Mouse (Mus musculus) T-helper 17 cell (primary cell): ENCODE measurements at regions not wholly inside any gene's neighbourhood (a gene's known extent, or its start where the extent isn't known, plus 50 kb on each side); places are given as distances from the start of the nearest gene placed in this dataset.

ENCODE experiments used
- in situ Hi-C, 2 experiments: fragments of 300-600 bp; cut with MboI, MseI; formaldehyde crosslinking; loops; 1 replicate in 1 of 2; 2 replicates in 1 of 2; pipeline ENCODE4 v1.15.1; 2025; ENCODE audit warnings: high pct_unique_total_duplicates in 2 of 2

DNA sequence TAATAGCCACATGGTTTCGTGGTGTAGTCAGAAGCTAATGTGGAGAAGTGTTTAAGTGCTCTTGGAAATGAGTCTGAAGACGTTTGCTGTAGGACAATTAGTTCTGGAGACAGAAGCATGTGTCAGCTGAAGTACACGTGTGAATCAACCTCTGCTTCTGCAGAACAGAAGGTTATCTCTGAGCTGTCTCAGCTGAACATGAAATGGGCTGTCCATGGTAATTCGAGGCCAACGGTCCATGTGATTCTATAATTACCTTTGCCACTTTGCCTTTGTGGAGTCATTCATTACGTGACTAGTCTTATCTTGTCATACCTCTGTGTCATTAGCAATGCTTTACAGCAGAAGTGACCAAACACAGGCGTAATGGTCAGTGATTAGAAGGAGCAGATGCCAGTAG, 295.6 kb upstream of the Veph1 start:
- in situ Hi-C loops, result no loop called here

DNA sequence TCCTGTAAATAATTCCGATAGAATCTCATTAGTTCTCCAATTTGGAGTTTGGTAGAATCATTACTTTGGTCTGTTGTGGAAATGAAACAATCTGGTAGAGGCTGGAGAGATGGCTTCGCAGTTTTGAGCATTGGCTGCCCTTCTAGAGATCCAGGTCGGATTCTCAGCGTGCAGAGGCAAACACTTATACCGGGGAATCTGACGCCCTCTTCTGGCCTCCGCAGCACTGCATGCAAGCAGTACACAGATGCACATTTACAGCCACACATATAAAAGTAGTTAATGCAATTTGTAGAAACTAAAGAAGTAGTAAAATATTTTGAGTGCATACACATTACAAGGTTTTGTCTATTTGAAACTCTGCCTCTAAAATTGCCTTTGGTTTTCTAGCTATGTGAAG, 294.1 kb upstream of the Veph1 start:
- in situ Hi-C loops, result no loop called here

DNA sequence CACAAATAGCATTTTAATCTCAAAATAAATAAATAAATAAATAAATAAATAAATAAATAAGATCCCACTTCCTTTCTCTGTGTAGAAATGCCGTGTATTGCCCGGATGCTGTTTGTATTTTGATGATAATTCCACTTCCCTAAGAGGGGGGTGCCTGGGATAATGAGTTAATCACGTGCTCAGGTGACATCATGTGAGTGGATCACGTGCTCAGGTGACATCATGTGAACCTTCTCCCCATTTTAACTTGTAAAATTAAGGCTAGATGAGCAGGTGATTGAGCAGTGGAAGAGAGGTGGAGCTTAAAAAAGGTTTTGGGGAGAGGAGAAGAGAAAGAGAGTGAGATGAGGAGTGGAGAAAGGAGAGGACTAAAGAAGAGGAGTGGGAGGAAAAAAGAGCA, 292.8 kb upstream of the Veph1 start:
- in situ Hi-C loops, result no loop called here

DNA sequence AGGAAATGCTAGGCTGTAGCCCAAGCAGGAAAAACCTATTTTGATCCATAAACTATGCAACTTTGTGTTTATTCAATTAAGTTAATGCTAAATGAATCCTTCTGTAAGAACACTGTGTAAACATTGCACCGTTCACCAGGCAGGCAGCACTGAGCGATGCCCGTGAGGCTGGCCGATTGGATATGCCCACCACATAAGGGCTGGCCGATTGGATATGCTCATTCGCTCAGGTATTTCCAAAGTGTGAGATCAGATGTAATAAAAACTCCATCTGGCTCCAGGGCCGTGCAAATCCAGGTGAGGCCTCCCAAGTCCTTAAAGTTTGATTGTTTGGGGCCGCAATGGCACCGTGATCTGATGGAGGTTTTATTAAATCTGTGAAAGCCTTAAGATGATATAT, 288.2 kb upstream of the Veph1 start:
- in situ Hi-C loops, result no loop called here

DNA sequence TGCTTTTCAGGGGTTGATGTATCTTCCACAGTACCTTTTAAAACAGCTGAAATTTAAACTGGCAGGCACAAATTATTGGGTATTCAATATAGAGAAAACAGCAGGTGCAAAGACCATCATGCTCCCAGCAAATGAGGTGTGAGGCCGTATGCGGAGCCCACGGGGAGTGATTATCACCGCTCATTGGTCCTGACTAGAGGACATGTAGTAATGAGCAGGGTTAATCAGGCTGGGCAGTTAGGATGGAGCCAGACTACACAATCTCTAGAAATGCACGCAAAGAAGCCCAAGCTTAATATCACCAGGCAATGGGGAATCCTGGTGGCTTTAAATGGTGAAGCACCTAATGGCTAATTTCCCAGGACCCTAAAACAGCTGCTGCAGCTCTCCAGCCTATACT, 287.5 kb upstream of the Veph1 start:
- in situ Hi-C loops, result no loop called here

DNA sequence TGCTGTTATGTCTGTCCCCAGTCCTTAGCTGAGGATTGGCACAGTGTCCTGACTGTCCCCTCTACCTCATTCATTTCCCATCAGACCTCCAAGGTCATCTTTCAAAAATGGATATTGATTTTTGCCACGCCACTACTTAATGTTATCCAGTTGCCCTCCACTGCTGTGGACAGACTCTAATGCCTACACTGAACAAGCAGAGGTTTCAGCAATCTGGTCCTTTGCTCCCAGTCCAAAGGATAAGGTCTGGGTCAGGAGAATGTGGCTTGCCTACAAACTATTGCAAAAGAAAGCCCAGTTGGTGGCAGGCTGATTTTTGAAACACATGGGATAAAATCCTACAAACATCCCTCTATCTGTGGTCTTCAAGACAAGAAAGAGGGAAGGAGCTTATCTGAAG, 280.0 kb upstream of the Veph1 start:
- in situ Hi-C loops, result no loop called here

DNA sequence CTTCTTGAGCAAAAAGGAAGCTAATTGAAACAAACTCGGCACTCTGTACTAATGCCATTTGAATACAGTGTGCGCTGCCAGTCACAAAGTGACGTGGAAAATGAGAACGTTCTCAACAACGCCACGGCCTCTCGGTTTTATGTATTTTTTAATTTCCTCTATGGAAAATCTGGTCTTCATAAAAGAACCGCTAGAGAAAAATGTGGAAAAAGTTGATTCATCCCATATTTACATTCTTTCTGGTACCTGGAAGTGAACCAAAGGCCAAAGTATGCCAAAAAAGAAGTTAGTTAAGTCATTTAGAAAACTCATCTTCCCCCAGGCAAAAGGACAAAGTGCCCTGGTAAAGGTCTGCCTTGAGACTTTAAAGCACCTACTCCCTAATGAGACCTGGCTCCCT, 277.7 kb upstream of the Veph1 start:
- in situ Hi-C loops, result no loop called here

DNA sequence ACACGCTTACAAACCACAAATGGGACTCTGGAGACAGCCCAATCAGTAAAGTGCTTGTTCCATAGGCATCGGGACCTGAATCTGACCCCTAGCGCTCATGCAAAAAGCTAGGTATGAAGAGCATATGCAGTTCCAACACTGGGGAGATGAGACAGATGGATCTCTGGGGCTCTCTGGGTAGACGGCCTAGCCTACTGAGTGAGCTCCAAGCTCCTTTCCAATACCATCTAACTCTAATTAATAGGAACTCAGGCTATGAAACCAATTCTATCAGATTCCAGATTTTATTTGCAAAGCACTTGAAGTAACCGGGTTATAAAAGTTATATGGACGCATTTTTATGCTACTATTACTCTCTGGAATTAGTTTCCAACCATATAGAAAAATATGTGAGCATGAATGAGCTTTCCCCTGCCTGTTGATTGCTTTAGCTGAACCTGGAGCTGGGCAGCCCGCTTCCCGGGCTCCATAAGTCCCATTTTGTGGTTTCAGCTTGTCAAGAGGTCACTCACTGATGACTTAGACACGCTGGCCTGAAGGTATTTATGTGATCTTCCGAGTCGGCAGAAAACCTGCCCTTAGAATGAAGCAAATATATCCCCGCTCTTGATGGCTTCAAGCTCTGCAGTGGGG, 276.4 kb upstream of the Veph1 start:
- in situ Hi-C loops, result no loop called here

DNA sequence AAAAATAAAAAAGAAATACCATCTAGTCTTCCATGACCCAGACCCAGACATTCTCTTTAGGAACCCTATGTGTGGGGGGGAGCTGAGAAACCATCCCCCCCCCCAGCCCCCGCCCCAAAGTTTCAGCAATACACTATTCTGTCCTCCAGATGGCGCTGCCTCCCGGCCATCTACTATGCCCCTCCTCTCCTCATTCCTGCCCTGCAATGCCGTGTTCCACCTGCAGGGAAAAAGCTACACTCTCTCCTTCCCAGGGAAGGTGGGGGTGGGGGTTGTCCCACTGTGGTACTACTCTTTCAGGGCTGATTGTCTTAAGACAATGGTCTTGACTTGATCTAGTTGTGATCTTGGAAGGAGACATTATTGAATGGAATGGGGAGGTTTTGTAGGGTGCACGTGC, 273.7 kb upstream of the Veph1 start:
- in situ Hi-C loops, result no loop called here

DNA sequence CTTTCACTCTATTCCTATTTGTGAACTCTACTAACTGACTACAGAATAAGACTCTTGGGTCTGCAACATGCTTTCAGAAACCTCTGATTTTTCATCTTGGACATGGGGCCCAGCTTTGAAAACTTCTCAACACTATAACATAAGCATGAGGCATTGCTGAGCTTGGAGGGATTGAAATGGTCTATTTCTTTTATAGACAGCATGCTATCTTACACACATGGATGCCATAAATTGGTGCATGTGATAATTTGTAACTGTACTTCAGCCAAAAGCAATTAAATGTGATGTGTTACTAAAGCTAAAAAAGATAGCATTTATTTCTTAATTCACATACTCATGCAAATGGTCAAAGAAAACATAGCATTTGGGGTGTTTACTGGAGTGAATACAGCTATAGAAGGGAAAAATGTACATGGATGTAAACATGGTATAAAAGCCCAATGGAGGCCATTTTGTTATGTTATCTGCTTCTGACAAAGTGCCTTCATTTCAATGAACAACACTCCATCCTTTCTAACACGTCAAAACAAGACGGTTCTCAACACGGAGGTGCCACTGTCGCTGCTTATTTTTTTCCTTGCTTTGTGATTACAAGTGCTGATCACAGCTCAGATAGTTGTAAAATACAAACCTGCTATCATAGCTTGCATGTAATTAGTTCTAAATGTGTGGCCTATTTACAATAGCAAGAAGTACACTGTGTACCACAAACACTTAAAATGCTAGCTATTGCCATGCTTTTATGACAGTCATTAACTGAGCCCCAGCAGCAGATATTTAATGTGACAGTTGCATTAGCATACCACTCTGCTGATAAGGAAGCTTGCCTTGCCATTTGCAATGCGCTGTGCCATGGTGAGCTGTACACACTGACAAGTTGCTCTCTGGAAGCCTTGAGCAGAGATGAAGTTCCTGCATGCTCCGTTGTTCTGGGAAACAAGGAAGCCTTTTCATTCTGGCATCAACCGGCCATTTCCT, 267.9 kb upstream of the Veph1 start:
- in situ Hi-C loops, result no loop called here

DNA sequence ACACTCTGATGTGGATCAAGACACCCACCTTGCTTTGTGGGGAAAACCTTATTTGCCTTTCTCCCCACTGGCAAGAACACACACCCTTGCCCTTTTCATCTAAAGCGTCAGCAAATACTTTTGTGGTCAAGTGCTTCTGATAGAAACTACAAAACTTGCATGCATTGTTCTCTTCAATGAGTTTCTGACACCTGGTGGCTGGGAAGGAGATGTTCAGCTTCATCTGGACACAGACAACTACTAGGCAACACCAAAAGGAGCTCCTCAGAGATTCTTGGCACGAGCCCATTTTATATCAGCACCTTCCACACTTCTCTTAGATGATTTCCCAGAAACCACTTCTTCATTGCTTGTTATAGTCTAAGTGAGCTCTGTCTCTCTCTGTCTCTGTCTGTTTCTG, 266.7 kb upstream of the Veph1 start:
- in situ Hi-C loops, result no loop called here

DNA sequence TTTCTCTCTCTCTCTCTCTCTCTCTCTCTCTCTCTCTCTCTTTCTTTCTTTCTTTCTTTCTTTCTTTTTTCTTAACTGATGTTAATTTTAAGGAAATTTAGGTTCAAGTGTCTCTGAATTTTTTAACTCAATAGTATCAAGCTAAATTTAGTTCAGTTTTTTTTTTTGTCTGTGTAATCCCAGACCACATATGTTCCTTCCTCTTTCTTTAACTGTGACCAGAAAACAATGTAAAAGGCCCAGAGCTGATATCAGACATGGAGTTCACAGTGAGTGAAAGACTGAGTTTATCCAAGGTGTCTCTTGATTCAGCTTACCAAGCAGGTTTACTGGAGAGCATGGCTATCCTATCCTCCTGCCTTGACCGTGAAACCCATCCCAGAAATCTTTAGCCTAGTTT, 258.9 kb upstream of the Veph1 start:
- in situ Hi-C loops, result no loop called here

DNA sequence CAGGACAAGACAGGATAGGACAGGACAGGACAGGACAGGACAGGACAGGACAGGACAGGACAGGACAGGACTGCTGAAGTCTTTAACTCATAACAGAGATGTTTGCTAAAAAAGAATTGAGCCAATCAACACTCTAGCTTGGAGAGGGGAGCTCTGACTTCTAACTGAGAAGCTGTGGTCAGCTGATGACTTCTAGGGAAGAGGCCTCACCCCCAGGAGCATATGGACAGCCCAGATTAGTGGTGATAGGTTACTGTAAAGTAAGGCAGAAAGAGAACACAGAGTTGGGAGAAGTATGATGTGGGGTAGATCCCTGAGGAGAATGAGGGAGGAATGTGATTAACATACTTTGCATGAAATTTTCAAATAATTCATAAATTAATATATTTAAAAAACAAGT, 254.3 kb upstream of the Veph1 start:
- in situ Hi-C loops, result no loop called here

DNA sequence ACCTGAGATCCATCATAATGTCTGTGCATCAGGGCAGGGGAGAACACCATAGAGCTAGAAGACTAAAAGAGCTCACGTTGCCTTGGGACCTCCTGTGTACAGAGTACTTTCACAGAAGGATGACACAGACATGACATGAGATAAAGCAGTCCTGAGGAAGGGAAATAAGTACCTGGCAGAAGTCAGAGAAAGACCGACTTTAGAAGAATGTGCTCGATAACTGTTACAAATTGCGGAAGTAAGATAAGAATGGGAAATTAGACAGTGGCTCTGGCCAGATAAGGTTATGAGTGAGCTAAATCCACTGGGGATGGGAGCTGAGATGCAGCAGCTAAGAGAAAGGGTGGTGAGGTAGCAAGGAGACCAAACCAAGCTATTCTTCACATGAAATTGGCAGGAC, 249.9 kb upstream of the Veph1 start:
- in situ Hi-C loops, result no loop called here

DNA sequence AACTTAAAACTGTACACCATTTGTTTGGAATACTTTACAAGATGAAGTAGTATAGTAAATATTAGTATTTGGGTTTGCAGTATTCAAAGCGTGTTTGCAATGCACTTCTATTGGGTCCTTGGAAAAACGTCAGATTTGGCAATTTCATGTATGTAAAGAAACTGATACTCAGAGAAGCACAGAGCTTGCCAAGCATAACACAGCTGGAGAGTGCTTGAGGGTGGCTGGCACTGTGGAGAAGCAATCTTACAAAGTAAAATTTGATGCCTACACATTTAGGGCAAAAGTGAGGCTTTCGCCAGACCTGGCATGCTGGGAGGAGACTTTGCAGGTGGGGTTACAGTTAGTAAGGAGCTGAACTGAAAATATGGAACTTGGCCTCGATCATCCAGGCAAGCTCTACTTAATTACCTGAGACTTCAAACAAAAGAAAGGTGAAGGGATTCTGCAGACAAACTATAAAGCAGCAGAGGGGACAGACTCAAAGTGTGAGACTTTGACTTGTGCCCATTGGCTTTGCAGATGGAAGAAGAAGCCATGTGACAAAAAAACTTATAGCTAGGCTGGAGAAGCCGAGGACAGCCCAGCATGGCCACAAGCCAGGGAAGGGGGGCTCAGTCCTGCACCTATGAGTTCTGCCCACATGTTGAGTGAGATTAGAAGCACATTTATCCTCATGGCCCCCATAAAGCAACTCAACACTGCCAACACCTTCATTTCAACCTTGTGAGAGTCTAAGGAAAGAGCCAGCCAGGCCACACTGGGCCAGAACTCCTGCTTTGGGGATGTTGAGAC, 247.7 kb upstream of the Veph1 start:
- in situ Hi-C loops, result no loop called here

DNA sequence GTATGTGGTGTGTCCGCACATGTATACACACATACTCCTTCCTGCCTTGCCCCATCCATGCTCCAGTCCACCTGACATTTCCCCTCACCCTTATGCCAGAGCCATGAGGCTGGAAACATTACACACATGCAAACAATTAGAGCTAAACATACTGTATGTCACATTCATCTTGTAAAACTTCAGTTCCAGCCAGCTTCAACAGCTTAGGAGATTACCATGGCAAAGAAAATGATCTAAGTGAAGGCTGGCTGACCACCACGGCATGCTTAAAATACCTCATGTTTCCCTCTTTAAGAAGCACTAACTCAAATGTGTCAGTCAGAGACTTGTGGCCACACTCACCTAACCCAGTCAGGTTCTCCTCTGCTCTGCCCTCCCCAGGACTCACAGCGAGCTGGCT, 246.2 kb upstream of the Veph1 start:
- in situ Hi-C loops, result no loop called here

DNA sequence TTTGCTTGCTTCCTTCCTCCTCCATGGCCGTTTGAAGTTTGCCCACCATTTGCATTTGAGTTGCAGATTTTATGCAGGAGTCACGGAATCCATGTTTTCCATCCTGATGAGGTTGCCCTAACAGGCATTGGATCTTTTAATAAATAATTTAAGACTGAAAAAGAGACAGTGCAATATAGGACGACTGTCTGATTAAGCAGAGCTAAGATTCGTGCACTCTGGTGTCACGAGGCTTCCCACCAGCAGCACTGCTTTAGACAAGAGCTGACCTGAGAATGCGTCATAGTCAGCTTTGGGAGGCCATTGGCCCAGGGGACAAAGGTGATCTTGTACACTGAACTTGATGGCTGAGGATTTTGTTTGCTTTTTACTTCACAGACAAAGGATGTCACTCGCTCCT, 241.3 kb upstream of the Veph1 start:
- in situ Hi-C loops, result no loop called here

DNA sequence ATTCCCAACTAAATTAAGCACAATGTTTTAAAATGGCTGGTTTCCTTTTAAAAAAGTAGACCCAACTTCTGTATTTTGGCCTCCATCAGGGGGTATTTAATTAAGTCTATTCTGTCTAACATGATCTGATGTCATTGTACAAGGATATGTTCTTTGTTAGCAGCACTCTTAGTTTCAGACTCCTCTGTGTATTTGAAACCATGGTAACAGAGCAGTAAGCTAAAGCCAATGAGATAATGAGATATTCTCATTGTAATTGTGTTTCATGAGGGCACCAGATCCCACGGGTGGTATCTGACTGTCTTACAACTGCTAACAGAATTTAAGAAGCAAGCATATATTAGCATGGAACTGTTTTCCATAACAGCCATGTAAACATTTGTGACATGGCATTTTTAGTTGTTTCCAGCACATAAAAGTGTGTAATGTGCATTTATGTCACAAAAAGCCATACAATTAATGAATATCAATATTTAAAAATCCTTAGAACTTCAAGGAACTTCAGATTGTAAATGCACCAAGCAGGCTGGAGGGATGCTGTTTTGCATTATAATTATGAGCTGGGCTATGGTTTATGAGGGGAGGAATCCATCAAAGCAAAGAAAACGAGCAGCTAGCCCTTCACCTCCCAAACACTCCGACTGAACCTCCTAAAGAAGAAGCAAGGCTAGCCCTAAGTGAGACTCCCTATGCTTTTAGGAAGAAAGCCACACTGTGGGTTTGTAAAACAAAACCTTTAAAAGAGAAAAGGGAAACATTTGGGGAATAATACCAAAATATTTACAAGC, 240.7 kb upstream of the Veph1 start:
- in situ Hi-C loops, result no loop called here

DNA sequence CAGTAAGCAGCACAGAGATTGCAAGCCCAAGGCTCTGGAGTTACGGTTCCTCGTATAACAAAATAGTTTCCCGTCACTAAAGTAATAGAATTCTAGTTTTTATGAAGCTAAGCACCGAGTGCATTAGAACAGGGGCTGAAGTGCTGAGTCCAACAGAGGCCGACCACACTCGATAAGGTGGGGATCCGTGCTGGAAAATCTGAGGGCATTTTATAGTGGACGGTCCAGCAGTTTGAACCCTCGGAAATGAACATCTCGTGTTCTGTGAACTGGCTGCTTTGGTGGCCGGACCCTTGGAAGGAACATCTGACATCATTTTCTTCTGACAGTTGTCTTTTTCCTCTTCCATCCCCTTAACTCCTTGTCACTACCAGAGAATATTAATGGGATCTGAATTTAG, 240.0 kb upstream of the Veph1 start:
- in situ Hi-C loops, result no loop called here

DNA sequence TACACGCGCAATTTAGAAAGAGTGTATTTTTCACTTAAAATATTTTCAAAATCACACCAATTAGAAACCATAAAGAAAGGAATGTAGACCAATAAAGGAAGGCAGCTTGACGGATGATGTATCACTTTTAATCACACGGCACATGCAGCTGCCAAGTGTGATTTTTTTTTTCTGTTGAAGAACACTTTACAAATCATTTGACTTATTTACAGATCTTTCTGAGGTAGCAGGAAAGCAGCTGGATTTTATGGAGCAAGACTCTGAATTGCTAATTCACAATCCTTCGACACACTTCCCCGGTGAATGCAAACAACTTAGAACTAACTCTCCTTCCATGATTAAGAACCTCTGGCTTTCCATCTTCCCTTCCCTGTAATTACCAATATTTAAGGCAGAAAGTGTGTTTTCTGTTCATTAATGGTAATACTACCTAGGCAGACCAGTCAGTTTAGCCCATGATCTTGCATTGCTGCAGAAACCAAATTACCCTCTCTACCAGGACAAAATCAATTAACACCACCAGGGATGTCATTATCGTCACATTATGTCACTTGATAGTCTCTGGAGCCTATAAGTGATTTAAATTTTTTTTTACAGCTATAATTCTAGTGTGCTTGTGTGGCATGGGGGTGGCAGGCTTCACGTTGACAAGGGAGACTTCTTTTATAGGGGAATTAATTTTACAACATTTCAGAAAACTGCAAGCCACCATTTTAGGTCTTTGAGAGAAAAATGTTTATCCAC, 239.3 kb upstream of the Veph1 start:
- in situ Hi-C loops, result no loop called here

DNA sequence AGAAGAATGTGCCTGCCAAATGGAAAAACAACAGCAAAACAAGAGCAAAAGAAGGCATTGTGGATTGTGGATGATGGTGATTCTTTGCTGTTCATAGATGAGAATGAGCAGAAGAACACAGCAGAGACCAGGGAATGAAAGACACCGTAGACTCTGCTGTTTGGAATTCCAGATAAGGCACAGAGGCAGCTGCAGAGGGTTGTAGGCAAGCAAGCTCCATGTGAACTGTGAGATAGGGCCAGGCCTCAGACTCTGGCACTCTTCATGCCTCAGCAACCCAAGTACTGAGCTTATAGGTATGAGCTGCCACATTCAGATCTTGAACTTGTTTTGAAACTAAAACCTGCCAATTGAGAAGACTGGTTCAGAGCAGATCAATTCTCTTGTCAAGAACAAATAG, 223.3 kb upstream of the Veph1 start:
- in situ Hi-C loops, result no loop called here
